Mouse (Mus musculus): Measurements from ENCODE around the gene Dact1. TPM values are rescaled to one million over a fixed set of nuclear protein-coding genes. Genes with fewer than 3 reads are reported as not detected.

The Dact1 gene
- 4.5 and 4.9 TPM in 2 replicates for polyA plus RNA-seq (2012; rRNA removed)

- H3K4me1 ChIP-seq (ENCODE audit: control insufficient read depth, insufficient read depth, low read length): no peaks in the 10 kb centered on the region
- H3K4me3 ChIP-seq (ENCODE audit: insufficient read depth, low read length): peak within 1 kb of the TSS; percentile 66
- H3K27ac ChIP-seq (ENCODE audit: insufficient read depth, low read length): no peak within 1 kb of the TSS
- TF ChIP-seq POLR2A (IDR thresholded peaks at IDR 0.05; ENCODE audit: extremely low read depth, insufficient read depth, low read length) (no peak), CTCF (IDR thresholded peaks at IDR 0.05; ENCODE audit: extremely low read depth, insufficient read depth, low read length) (no peak)
Measured at GRCm38 (mm10) chr12:71309581-71310067, at the start of gene Dact1. Gene Dact1 (plus strand): TSS chr12:71309884.

- Histone ChIP-seq H3K27ac (ENCODE audit: insufficient read depth, low read length) (no peak overlapping the region), H3K4me3 (ENCODE audit: insufficient read depth, low read length) (no peak overlapping the region), H3K4me1 (ENCODE audit: control insufficient read depth, insufficient read depth, low read length) (no peaks in the 10 kb centered on the region)
- TF ChIP-seq POLR2A (IDR thresholded peaks at IDR 0.05; ENCODE audit: extremely low read depth, insufficient read depth, low read length): no peak
- TF ChIP-seq CTCF (IDR thresholded peaks at IDR 0.05; ENCODE audit: extremely low read depth, insufficient read depth, low read length): no peak
Measured at GRCm38 (mm10) chr12:71264211-71264610, 45.5 kb upstream of the Dact1 start.

- no peaks in the 10 kb centered on the region for H3K4me1 ChIP-seq (ENCODE audit: control insufficient read depth, insufficient read depth, low read length)
- no peak overlapping the region for H3K27ac ChIP-seq (ENCODE audit: insufficient read depth, low read length)
- no peak overlapping the region for H3K4me3 ChIP-seq (ENCODE audit: insufficient read depth, low read length)
- TF ChIP-seq POLR2A (IDR thresholded peaks at IDR 0.05; ENCODE audit: extremely low read depth, insufficient read depth, low read length) (no peak), CTCF (IDR thresholded peaks at IDR 0.05; ENCODE audit: extremely low read depth, insufficient read depth, low read length) (no peak)
Measured at GRCm38 (mm10) chr12:71269367-71269766, 40.3 kb upstream of the Dact1 start.

GRCm38 (mm10) chr12:71271131-71271530 is 38.6 kb upstream of the Dact1 start:
- H3K27ac ChIP-seq (ENCODE audit: insufficient read depth, low read length): no peak overlapping the region
- no peak overlapping the region for H3K4me3 ChIP-seq (ENCODE audit: insufficient read depth, low read length)
- H3K4me1 ChIP-seq (ENCODE audit: control insufficient read depth, insufficient read depth, low read length): no peaks in the 10 kb centered on the region
- TF ChIP-seq CTCF (IDR thresholded peaks at IDR 0.05; ENCODE audit: extremely low read depth, insufficient read depth, low read length) (no peak), POLR2A (IDR thresholded peaks at IDR 0.05; ENCODE audit: extremely low read depth, insufficient read depth, low read length) (no peak)

- TF ChIP-seq POLR2A (IDR thresholded peaks at IDR 0.05; ENCODE audit: extremely low read depth, insufficient read depth, low read length) (no peak), CTCF (IDR thresholded peaks at IDR 0.05; ENCODE audit: extremely low read depth, insufficient read depth, low read length) (no peak)
- H3K4me1 ChIP-seq (ENCODE audit: control insufficient read depth, insufficient read depth, low read length): peaks cover 2% of the 10 kb centered on the region; the same call in 1 of the 2 replicates
- H3K4me3 ChIP-seq (ENCODE audit: insufficient read depth, low read length): no peak overlapping the region
- no peak overlapping the region for H3K27ac ChIP-seq (ENCODE audit: insufficient read depth, low read length)
Measured at GRCm38 (mm10) chr12:71274519-71275237, 35.0 kb upstream of the Dact1 start.

GRCm38 (mm10) chr12:71275906-71276595 is 33.6 kb upstream of the Dact1 start:
- no peak overlapping the region for H3K4me3 ChIP-seq (ENCODE audit: insufficient read depth, low read length)
- peaks cover 2% of the 10 kb centered on the region; the same call in 1 of the 2 replicates for H3K4me1 ChIP-seq (ENCODE audit: control insufficient read depth, insufficient read depth, low read length)
- TF ChIP-seq CTCF (IDR thresholded peaks at IDR 0.05; ENCODE audit: extremely low read depth, insufficient read depth, low read length) (no peak), POLR2A (IDR thresholded peaks at IDR 0.05; ENCODE audit: extremely low read depth, insufficient read depth, low read length) (no peak)

GRCm38 (mm10) chr12:71279521-71280262 is 30.0 kb upstream of the Dact1 start:
- H3K4me1 ChIP-seq (ENCODE audit: control insufficient read depth, insufficient read depth, low read length): peaks cover 2% of the 10 kb centered on the region; the same call in 1 of the 2 replicates
- TF ChIP-seq CTCF (IDR thresholded peaks at IDR 0.05; ENCODE audit: extremely low read depth, insufficient read depth, low read length): no peak
- TF ChIP-seq POLR2A (IDR thresholded peaks at IDR 0.05; ENCODE audit: extremely low read depth, insufficient read depth, low read length): no peak
- H3K27ac ChIP-seq (ENCODE audit: insufficient read depth, low read length): no peak overlapping the region
- H3K4me3 ChIP-seq (ENCODE audit: insufficient read depth, low read length): no peak overlapping the region

More at GRCm38 (mm10) chr12:71275906-71276595, 33.6 kb upstream of the Dact1 start:
- H3K27ac ChIP-seq (ENCODE audit: insufficient read depth, low read length): no peak overlapping the region

GRCm38 (mm10) chr12:71281201-71281768 is 28.4 kb upstream of the Dact1 start:
- TF ChIP-seq CTCF (IDR thresholded peaks at IDR 0.05; ENCODE audit: extremely low read depth, insufficient read depth, low read length) (no peak), POLR2A (IDR thresholded peaks at IDR 0.05; ENCODE audit: extremely low read depth, insufficient read depth, low read length) (no peak)
- Histone ChIP-seq H3K4me3 (ENCODE audit: insufficient read depth, low read length) (no peak overlapping the region), H3K4me1 (ENCODE audit: control insufficient read depth, insufficient read depth, low read length) (peaks cover 2% of the 10 kb centered on the region; the same call in 1 of the 2 replicates), H3K27ac (ENCODE audit: insufficient read depth, low read length) (no peak overlapping the region)

GRCm38 (mm10) chr12:71285399-71285798 is 24.3 kb upstream of the Dact1 start:
- H3K4me1 ChIP-seq (ENCODE audit: control insufficient read depth, insufficient read depth, low read length): no peaks in the 10 kb centered on the region
- TF ChIP-seq CTCF (IDR thresholded peaks at IDR 0.05; ENCODE audit: extremely low read depth, insufficient read depth, low read length) (no peak), POLR2A (IDR thresholded peaks at IDR 0.05; ENCODE audit: extremely low read depth, insufficient read depth, low read length) (no peak)
- no peak overlapping the region for H3K4me3 ChIP-seq (ENCODE audit: insufficient read depth, low read length)
- H3K27ac ChIP-seq (ENCODE audit: insufficient read depth, low read length): no peak overlapping the region

Data from cortical plate, adult 2 months (tissue).